Mouse (Mus musculus): ENCODE measurements around the gene Commd2.
A peak's percentile ranks its signal among the peaks of the same experiment; 100 is the strongest.

DNA sequence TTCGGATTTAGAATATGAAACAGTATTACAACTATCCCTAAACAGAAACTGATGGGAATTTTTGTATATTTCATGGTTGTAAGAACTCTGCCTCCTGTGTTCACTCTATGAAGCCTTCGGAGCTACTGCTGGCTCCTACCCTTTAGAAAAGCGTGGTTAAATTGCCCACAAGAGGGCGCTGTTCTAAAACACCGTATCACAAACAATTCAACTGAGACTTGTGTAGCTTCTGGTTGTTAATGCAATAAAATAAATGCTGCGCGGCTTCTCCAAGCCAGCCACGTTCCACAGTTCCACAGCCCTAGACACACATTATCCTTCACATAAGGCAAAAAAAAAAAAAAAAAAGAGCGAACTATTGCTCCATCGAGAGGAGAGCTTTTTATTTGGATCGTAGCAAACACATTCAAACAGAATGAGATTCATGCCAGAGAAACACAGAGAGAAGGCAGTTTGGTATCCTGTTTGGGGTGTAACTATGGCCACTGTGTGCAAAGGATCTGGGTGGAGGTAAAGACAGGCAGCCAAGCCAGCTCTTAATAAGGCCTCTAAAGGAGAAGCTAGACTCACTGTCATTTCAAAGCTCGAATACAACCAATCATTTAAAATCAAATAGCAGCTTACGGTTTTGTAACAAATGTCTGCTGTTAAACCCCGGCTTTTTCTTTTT is 15.7 kb upstream of the Commd2 start:
- peak; percentile 15; the same call in 1 of the 2 replicates for TF ChIP-seq CTCF (IDR thresholded peaks at IDR 0.05; ENCODE audit: insufficient read depth, low read length)
- no peak for TF ChIP-seq POLR2A (IDR thresholded peaks at IDR 0.05; ENCODE audit: borderline replicate concordance, extremely low read depth, low read depth, low read length)

All from lung, adult 2 months (tissue).